Mouse (Mus musculus): Measurements from ENCODE around the gene Plet1.

Gene Plet1

GRCm38 (mm10) chr9:50533328-50533727 is 39.0 kb downstream of the Plet1 start:
- ATAC-seq (ENCODE audit: insufficient number of reproducible peaks, low FRiP score, low TSS enrichment), result no peak

- no peak for ATAC-seq (ENCODE audit: insufficient number of reproducible peaks, low FRiP score, low TSS enrichment)
These were observed 39.5 kb downstream of the Plet1 start for GRCm38 (mm10) chr9:50533791-50534190.

- no peak for ATAC-seq (ENCODE audit: insufficient number of reproducible peaks, low FRiP score, low TSS enrichment)
These were observed 41.6 kb downstream of the Plet1 start for GRCm38 (mm10) chr9:50535930-50536329.

- ATAC-seq (ENCODE audit: insufficient number of reproducible peaks, low FRiP score, low TSS enrichment), result no peak
These were observed 42.3 kb downstream of the Plet1 start for GRCm38 (mm10) chr9:50536603-50537135.

GRCm38 (mm10) chr9:50537295-50537694 is 43.0 kb downstream of the Plet1 start:
- ATAC-seq (ENCODE audit: insufficient number of reproducible peaks, low FRiP score, low TSS enrichment), result no peak

- ATAC-seq (ENCODE audit: insufficient number of reproducible peaks, low FRiP score, low TSS enrichment), result no peak
These were observed 45.8 kb downstream of the Plet1 start for GRCm38 (mm10) chr9:50540170-50540569.

GRCm38 (mm10) chr9:50542401-50542800 is 48.1 kb downstream of the Plet1 start:
- no peak for ATAC-seq (ENCODE audit: insufficient number of reproducible peaks, low FRiP score, low TSS enrichment)

GRCm38 (mm10) chr9:50547859-50548478 is 53.6 kb downstream of the Plet1 start:
- ATAC-seq (ENCODE audit: insufficient number of reproducible peaks, low FRiP score, low TSS enrichment), result no peak

- ATAC-seq (ENCODE audit: insufficient number of reproducible peaks, low FRiP score, low TSS enrichment), result no peak
These were observed 54.6 kb downstream of the Plet1 start for GRCm38 (mm10) chr9:50548936-50549335.

- no peak for ATAC-seq (ENCODE audit: insufficient number of reproducible peaks, low FRiP score, low TSS enrichment)
These were observed 57.9 kb downstream of the Plet1 start for GRCm38 (mm10) chr9:50552206-50552605.

- no peak for ATAC-seq (ENCODE audit: insufficient number of reproducible peaks, low FRiP score, low TSS enrichment)
These were observed 59.2 kb downstream of the Plet1 start for GRCm38 (mm10) chr9:50553547-50553946.

- no peak for ATAC-seq (ENCODE audit: insufficient number of reproducible peaks, low FRiP score, low TSS enrichment)
These were observed 60.1 kb downstream of the Plet1 start, which contains the start of gene Il18 for GRCm38 (mm10) chr9:50554241-50555093. Gene Il18 (plus strand): TSS chr9:50554827.

GRCm38 (mm10) chr9:50555094-50555446 is 60.7 kb downstream of the Plet1 start, which contains the start of gene Bco2:
Gene Bco2 (minus strand): TSS chr9:50555181.
- ATAC-seq (ENCODE audit: insufficient number of reproducible peaks, low FRiP score, low TSS enrichment), result no peak

Data from cerebellum, adult (tissue).